18 mouse cellular contexts compared by ENCODE assay signal in the genomic region with DNA sequence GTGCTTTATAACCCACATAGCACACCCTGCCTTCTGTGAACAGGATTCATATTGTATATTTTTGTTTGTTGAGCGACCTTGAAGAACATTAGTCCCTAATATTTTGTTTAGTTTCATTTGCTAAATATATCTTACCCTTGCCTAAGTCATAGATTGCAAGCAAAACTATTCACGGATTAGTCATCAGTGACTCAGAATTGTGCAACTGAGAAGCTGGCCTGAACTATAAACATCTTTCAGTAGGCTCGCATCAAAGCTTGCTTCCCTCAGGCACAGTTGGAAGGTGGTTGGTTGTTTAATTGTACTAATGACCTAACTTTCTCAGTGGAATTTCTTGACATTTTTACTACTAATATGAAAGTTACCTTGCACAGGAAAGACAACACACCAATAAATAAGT. TPM values are rescaled to one million over a fixed set of nuclear protein-coding genes. Genes with fewer than 3 reads are reported as not detected.
DNase-seq lines count a peak whose midpoint lies in the region.
"Had no signal": no experiment of that assay in that cellular context is flagged by ENCODE, and none has a peak within 500 bp of the region (broad histone marks: within the 10 kb centered on the region; RNA-seq: fewer than 3 reads in every experiment).

No protein-coding gene starts in this region.

- 0 out of 2 replicates have a peak, but pooled peaks cover 5% of the 10 kb centered on the region for H3K4me1 ChIP-seq in heart, embryonic 10.5 days

- no peak overlapping the region for H3K4me3 ChIP-seq in heart, embryonic 10.5 days
- H3K4me3 ChIP-seq: erythroblast, embryonic 14.5 days; hindbrain, embryonic 12.5 days; midbrain, embryonic 15.5 days had no signal

- peak; percentile 90 for DNase-seq in heart, adult 11 months
- no peak for DNase-seq in heart, embryonic 10.5 days (ENCODE audit: low spot score)
- peak; percentile 57 for DNase-seq in 3134 (ENCODE audit: extremely low read depth, insufficient read length, low spot score)
- peak; percentile 79 for DNase-seq in Muller cell, postnatal 12 days (ENCODE audit: inconsistent ontology term)
- peak; percentile 96 for DNase-seq in gonadal fat pad, adult 2 months (ENCODE audit: low read depth)
- no peak for DNase-seq in embryo, embryonic 10.5 days (ENCODE audit: low spot score)
- no peak for DNase-seq in layer of hippocampus, postnatal 10 days (ENCODE audit: low spot score in 2 of 2)
- DNase-seq in thymus, postnatal 4 days: no peak
- DNase-seq: cerebellum, adult 11 months; embryo, embryonic 11 days; gastrocnemius, postnatal 10 days; kidney, adult 18-20 months; left cerebral cortex, postnatal 4 days; right cerebral cortex, postnatal 25 days had no signal

- WGBS in heart, embryonic 10.5 days: 90% methylated on average over 3 of the region's 3 CpGs

- H3K36me3 ChIP-seq in heart, embryonic 10.5 days: no peaks in the 10 kb centered on the region; the same call in 1 of the 2 replicates
- H3K36me3 ChIP-seq: hindbrain, embryonic 12.5 days; midbrain, embryonic 15.5 days had no signal

- no peak overlapping the region for H3K27ac ChIP-seq in heart, embryonic 10.5 days
- H3K27ac ChIP-seq: hindbrain, embryonic 12.5 days; midbrain, embryonic 15.5 days had no signal

- H3K27me3 ChIP-seq in heart, embryonic 10.5 days (ENCODE audit: insufficient read depth, poor library complexity, severe bottlenecking): no peaks in the 10 kb centered on the region
- H3K27me3 ChIP-seq: hindbrain, embryonic 12.5 days; midbrain, embryonic 15.5 days had no signal

- no peaks in the 10 kb centered on the region for H3K9me3 ChIP-seq in heart, embryonic 10.5 days
- H3K9me3 ChIP-seq: hindbrain, embryonic 12.5 days; midbrain, embryonic 15.5 days had no signal

RNA-seq across cellular contexts. Expression of a gene that starts 3.6 kb away (rescaled TPM):
- 12.4 and 13.1 TPM in 2 replicates for polyA plus RNA-seq in heart, embryonic 10.5 days (2016; fragmentation: Nextera tagmentation; extraction: Ambion mirVana)
- 25.3 and 37.6 TPM in 2 replicates for polyA plus RNA-seq in gonadal fat pad, adult 2 months (2012; rRNA removed)
- 10 to 100 TPM; 19.5 to 20.6 TPM for total RNA-seq in layer of hippocampus, postnatal 10 days (2021)

RNA-seq across cellular contexts. Expression of a gene that starts 29.1 kb away (rescaled TPM):
- polyA plus RNA-seq in heart, embryonic 10.5 days (2016; fragmentation: Nextera tagmentation; extraction: Ambion mirVana): 0.65 TPM in 1 of 2 replicates, not detected in the other
- not detected in 2 replicates for polyA plus RNA-seq in gonadal fat pad, adult 2 months (2012; rRNA removed)
- total RNA-seq in layer of hippocampus, postnatal 10 days (2021): not detected
- total RNA-seq: gastrocnemius, postnatal 10 days; layer of hippocampus, adult 18-20 months; left cerebral cortex, postnatal 4 days had no signal
- polyA plus RNA-seq: hindbrain, embryonic 12.5 days; midbrain, embryonic 15.5 days had no signal

RNA-seq across cellular contexts. Expression of a gene that starts 49.8 kb away (rescaled TPM):
- polyA plus RNA-seq in heart, embryonic 10.5 days (2016; fragmentation: Nextera tagmentation; extraction: Ambion mirVana): 47.7 and 58.8 TPM in 2 replicates
- 29.0 and 29.7 TPM in 2 replicates for polyA plus RNA-seq in gonadal fat pad, adult 2 months (2012; rRNA removed)
- 10 to 100 TPM; 30.0 to 32.0 TPM for total RNA-seq in layer of hippocampus, postnatal 10 days (2021)

RNA-seq across cellular contexts. Expression of a gene that starts 49.8 kb away (rescaled TPM):
- 26.5 and 38.4 TPM in 2 replicates for polyA plus RNA-seq in heart, embryonic 10.5 days (2016; fragmentation: Nextera tagmentation; extraction: Ambion mirVana)
- polyA plus RNA-seq in gonadal fat pad, adult 2 months (2012; rRNA removed): 34.0 and 35.1 TPM in 2 replicates
- total RNA-seq in layer of hippocampus, postnatal 10 days (2021): 10 to 100 TPM; 43.0 to 50.2 TPM

Comparison
In these comparisons a context has a peak if more than half of its experiments do, and no peak if none do; other contexts are left out.
1. DNase-seq: peak in heart, adult 11 months (single experiment), 3134 (single experiment), Muller cell, postnatal 12 days (single experiment) and gonadal fat pad, adult 2 months (single experiment); none in heart, embryonic 10.5 days (single experiment), embryo, embryonic 10.5 days (single experiment), layer of hippocampus, postnatal 10 days (0 of 2) and thymus, postnatal 4 days (single experiment).